Mouse (Mus musculus) MEL (cell line): ENCODE results near the gene Tubb2b.

ENCODE experiments used
- CTCF ChIP-seq, 3 experiments: IDR thresholded peaks in 2 of 3; conservative IDR thresholded peaks in 1 of 3; 2 replicates each; pipeline ENCODE4 v1.5.1; 2011 to 2012; ENCODE audit warnings: low read length in 3 of 3, low read depth in 2 of 3, mild to moderate bottlenecking in 2 of 3, improper control_type of control experiment in 1 of 3, inconsistent platforms in 1 of 3, mixed read lengths in 1 of 3, moderate library complexity in 1 of 3; ENCODE audit not compliant: control insufficient read depth in 1 of 3, insufficient read depth in 1 of 3, poor library complexity in 1 of 3, severe bottlenecking in 1 of 3
- E2F4 ChIP-seq: IDR thresholded peaks from 2 replicates; pipeline ENCODE4 v1.6.1; 2011; ENCODE audit warnings: low read depth, low read length, improper control_type of control experiment, borderline replicate concordance
- HCFC1 ChIP-seq: IDR thresholded peaks from 2 replicates; pipeline ENCODE4 v1.6.1; 2012; ENCODE audit warnings: low read depth, mild to moderate bottlenecking, inconsistent platforms, low read length, improper control_type of control experiment, moderate library complexity
- JUND ChIP-seq: IDR thresholded peaks from 2 replicates; pipeline ENCODE4 v1.6.1; 2011; ENCODE audit warnings: low read depth, mild to moderate bottlenecking, improper control_type of control experiment, low read length
- MYB ChIP-seq: IDR thresholded peaks from 2 replicates; pipeline ENCODE4 v1.6.1; 2011; ENCODE audit warnings: mild to moderate bottlenecking, low read depth, low read length, improper control_type of control experiment
- MYC ChIP-seq: IDR thresholded peaks from 2 replicates; pipeline ENCODE4 v1.6.1; 2011; ENCODE audit warnings: low read depth, mild to moderate bottlenecking, low read length, improper control_type of control experiment, moderate library complexity
- POLR2A ChIP-seq, 2 experiments: IDR thresholded peaks; 2 replicates each; pipeline ENCODE4 v1.6.1; 2011 to 2012; ENCODE audit warnings: low read length in 2 of 2, mild to moderate bottlenecking in 2 of 2, control low read depth in 1 of 2, improper control_type of control experiment in 1 of 2, low read depth in 1 of 2, moderate library complexity in 1 of 2; ENCODE audit not compliant: control insufficient read depth in 1 of 2, insufficient read depth in 1 of 2, poor library complexity in 1 of 2
- RCOR1 ChIP-seq: IDR thresholded peaks from 2 replicates; pipeline ENCODE4 v1.6.1; 2012; ENCODE audit warnings: low read depth, mild to moderate bottlenecking, inconsistent platforms, low read length, improper control_type of control experiment
- TCF12 ChIP-seq: IDR thresholded peaks from 2 replicates; pipeline ENCODE4 v1.6.1; 2014; ENCODE audit warnings: low read depth, mild to moderate bottlenecking, inconsistent platforms, low read length, improper control_type of control experiment, moderate library complexity
- USF1 ChIP-seq: IDR thresholded peaks from 2 replicates; pipeline ENCODE4 v1.6.1; 2014; ENCODE audit warnings: low read depth, mild to moderate bottlenecking, inconsistent platforms, low read length, improper control_type of control experiment, moderate library complexity
- ZC3H11A ChIP-seq: IDR thresholded peaks from 2 replicates; pipeline ENCODE4 v1.6.1; 2012; ENCODE audit warnings: low read depth, mild to moderate bottlenecking, inconsistent platforms, low read length, improper control_type of control experiment
- ZKSCAN1 ChIP-seq: IDR thresholded peaks from 2 replicates; pipeline ENCODE4 v1.6.1; 2012; ENCODE audit warnings: low read depth, mild to moderate bottlenecking, inconsistent platforms, low read length, improper control_type of control experiment, moderate library complexity

- TF ChIP-seq TCF12 (no peak), HCFC1 (no peak), MYC (no peak), ZC3H11A (no peak), E2F4 (no peak), POLR2A (IDR thresholded peaks at IDR 0.05; ENCODE audit: control insufficient read depth in 1 of 2, insufficient read depth in 1 of 2, low read depth in 1 of 2, low read length in 2 of 2, poor library complexity in 1 of 2) (no peak), CTCF (IDR thresholded peaks at IDR 0.05 in 2 of 3, conservative IDR thresholded peaks at IDR 0.05 in 1 of 3; ENCODE audit: control insufficient read depth in 1 of 3, insufficient read depth in 1 of 3, low read depth in 2 of 3, low read length in 3 of 3, poor library complexity in 1 of 3, severe bottlenecking in 1 of 3) (no peak), RCOR1 (no peak), USF1 (no peak), JUND (no peak), ZKSCAN1 (no peak), MYB (no peak)
Measured at GRCm38 (mm10) chr13:34111019-34111418, 19.2 kb downstream of the Tubb2b start.
